Mouse (Mus musculus): ENCODE measurements around the gene Tia1. TPM values are rescaled to one million over a fixed set of nuclear protein-coding genes. Genes with fewer than 3 reads are reported as not detected.
"Not testable (repeated sequence)": the region's sequence is repeated elsewhere in the genome, so short reads cannot be mapped to it uniquely, and the experiment has no call there.

Tia1 gene
- total and polyA plus RNA-seq, 2 experiments from 2014 or later, result 67.8 to 76.7 TPM

- no peak overlapping the region for H3K4me3 ChIP-seq (ENCODE audit: low read depth, low read length)
- H3K9ac ChIP-seq (replicated peaks; ENCODE audit: low read depth, low read length), result no peak overlapping the region
- ATAC-seq (ENCODE audit: insufficient read depth, low read depth) (no peak), DNase-seq (ENCODE audit: low spot score) (no peak)
- peaks cover 39% of the 10 kb centered on the region for H3K36me3 ChIP-seq (replicated peaks; ENCODE audit: control insufficient read depth, insufficient read depth, low read length)
- H3K4me1 ChIP-seq (ENCODE audit: control insufficient read depth, insufficient read depth), result no peaks in the 10 kb centered on the region
- no peak overlapping the region for H3K27ac ChIP-seq (ENCODE audit: low read depth)
- H3K9me3 ChIP-seq (replicated peaks; ENCODE audit: control insufficient read depth, low read length), result no peaks in the 10 kb centered on the region
- no peak overlapping the region for H3K4me2 ChIP-seq (ENCODE audit: low read depth, low read length)
- no peak for TF ChIP-seq EP300 (IDR thresholded peaks at IDR 0.05; ENCODE audit: low read depth)
- TF ChIP-seq CTCF (IDR thresholded peaks at IDR 0.05; ENCODE audit: low read depth), result no peak
- WGBS, result 79% methylated on average over 3 of the region's 3 CpGs
- no peaks in the 10 kb centered on the region for H3K27me3 ChIP-seq (ENCODE audit: control insufficient read depth, insufficient read depth, low read length)
Measured at GRCm38 (mm10) chr6:86378341-86378740, 25.7 kb upstream of the Tia1 start.

GRCm38 (mm10) chr6:86380112-86380511 is 23.9 kb upstream of the Tia1 start:
- H3K4me3 ChIP-seq (ENCODE audit: low read depth, low read length); H3K27ac ChIP-seq (ENCODE audit: low read depth); H3K27me3 ChIP-seq (ENCODE audit: control insufficient read depth, insufficient read depth, low read length); H3K9ac ChIP-seq (replicated peaks; ENCODE audit: low read depth, low read length); H3K4me1 ChIP-seq (ENCODE audit: control insufficient read depth, insufficient read depth); H3K9me3 ChIP-seq (replicated peaks; ENCODE audit: control insufficient read depth, low read length); H3K4me2 ChIP-seq (ENCODE audit: low read depth, low read length); ATAC-seq (ENCODE audit: insufficient read depth, low read depth); DNase-seq (ENCODE audit: low spot score): not testable (repeated sequence)
- peaks cover 39% of the 10 kb centered on the region for H3K36me3 ChIP-seq (replicated peaks; ENCODE audit: control insufficient read depth, insufficient read depth, low read length)
- WGBS, result 62% methylated on average over 6 of the region's 8 CpGs

GRCm38 (mm10) chr6:86382551-86382950 is 21.5 kb upstream of the Tia1 start:
- no peak for DNase-seq (ENCODE audit: low spot score)
- Histone ChIP-seq H3K9ac (replicated peaks; ENCODE audit: low read depth, low read length) (no peak overlapping the region), H3K9me3 (replicated peaks; ENCODE audit: control insufficient read depth, low read length) (no peaks in the 10 kb centered on the region), H3K4me1 (ENCODE audit: control insufficient read depth, insufficient read depth) (no peaks in the 10 kb centered on the region), H3K4me2 (ENCODE audit: low read depth, low read length) (no peak overlapping the region), H3K4me3 (ENCODE audit: low read depth, low read length) (no peak overlapping the region), H3K27ac (ENCODE audit: low read depth) (no peak overlapping the region), H3K36me3 (replicated peaks; ENCODE audit: control insufficient read depth, insufficient read depth, low read length) (peaks cover 29% of the 10 kb centered on the region), H3K27me3 (ENCODE audit: control insufficient read depth, insufficient read depth, low read length) (no peaks in the 10 kb centered on the region)
- TF ChIP-seq EP300 (IDR thresholded peaks at IDR 0.05; ENCODE audit: low read depth) (no peak), CTCF (IDR thresholded peaks at IDR 0.05; ENCODE audit: low read depth) (no peak)
- ATAC-seq (ENCODE audit: insufficient read depth, low read depth), result no peak

GRCm38 (mm10) chr6:86383370-86383769 is 20.6 kb upstream of the Tia1 start:
- DNase-seq (ENCODE audit: low spot score) (no peak), ATAC-seq (ENCODE audit: insufficient read depth, low read depth) (no peak)
- peaks cover 29% of the 10 kb centered on the region for H3K36me3 ChIP-seq (replicated peaks; ENCODE audit: control insufficient read depth, insufficient read depth, low read length)
- H3K9ac ChIP-seq (replicated peaks; ENCODE audit: low read depth, low read length), result no peak overlapping the region
- TF ChIP-seq CTCF (IDR thresholded peaks at IDR 0.05; ENCODE audit: low read depth) (no peak), EP300 (IDR thresholded peaks at IDR 0.05; ENCODE audit: low read depth) (no peak)
- H3K9me3 ChIP-seq (replicated peaks; ENCODE audit: control insufficient read depth, low read length), result no peaks in the 10 kb centered on the region
- H3K4me3 ChIP-seq (ENCODE audit: low read depth, low read length), result no peak overlapping the region
- no peaks in the 10 kb centered on the region for H3K4me1 ChIP-seq (ENCODE audit: control insufficient read depth, insufficient read depth)
- 43% methylated on average over 16 of the region's 16 CpGs for WGBS
- no peaks in the 10 kb centered on the region for H3K27me3 ChIP-seq (ENCODE audit: control insufficient read depth, insufficient read depth, low read length)
- H3K27ac ChIP-seq (ENCODE audit: low read depth), result no peak overlapping the region
- H3K4me2 ChIP-seq (ENCODE audit: low read depth, low read length), result no peak overlapping the region

- Histone ChIP-seq H3K4me2 (ENCODE audit: low read depth, low read length) (no peak overlapping the region), H3K27ac (ENCODE audit: low read depth) (no peak overlapping the region), H3K4me3 (ENCODE audit: low read depth, low read length) (no peak overlapping the region), H3K36me3 (replicated peaks; ENCODE audit: control insufficient read depth, insufficient read depth, low read length) (peaks cover 29% of the 10 kb centered on the region), H3K27me3 (ENCODE audit: control insufficient read depth, insufficient read depth, low read length) (no peaks in the 10 kb centered on the region), H3K9me3 (replicated peaks; ENCODE audit: control insufficient read depth, low read length) (no peaks in the 10 kb centered on the region), H3K9ac (replicated peaks; ENCODE audit: low read depth, low read length) (no peak overlapping the region), H3K4me1 (ENCODE audit: control insufficient read depth, insufficient read depth) (no peaks in the 10 kb centered on the region)
- ATAC-seq (ENCODE audit: insufficient read depth, low read depth), result no peak
- 50% methylated on average over 4 of the region's 4 CpGs for WGBS
- DNase-seq (ENCODE audit: low spot score), result no peak
- no peak for TF ChIP-seq EP300 (IDR thresholded peaks at IDR 0.05; ENCODE audit: low read depth)
- no peak for TF ChIP-seq CTCF (IDR thresholded peaks at IDR 0.05; ENCODE audit: low read depth)
Measured at GRCm38 (mm10) chr6:86384692-86385091, 19.3 kb upstream of the Tia1 start.

- TF ChIP-seq EP300 (IDR thresholded peaks at IDR 0.05; ENCODE audit: low read depth) (no peak), CTCF (IDR thresholded peaks at IDR 0.05; ENCODE audit: low read depth) (no peak)
Measured at GRCm38 (mm10) chr6:86385362-86386104, 18.5 kb upstream of the Tia1 start.

More at GRCm38 (mm10) chr6:86385362-86386104, 18.5 kb upstream of the Tia1 start:
- Histone ChIP-seq H3K9me3 (replicated peaks; ENCODE audit: control insufficient read depth, low read length) (no peaks in the 10 kb centered on the region), H3K27ac (ENCODE audit: low read depth) (no peak overlapping the region), H3K36me3 (replicated peaks; ENCODE audit: control insufficient read depth, insufficient read depth, low read length) (peaks cover 36% of the 10 kb centered on the region), H3K9ac (replicated peaks; ENCODE audit: low read depth, low read length) (no peak overlapping the region), H3K4me3 (ENCODE audit: low read depth, low read length) (no peak overlapping the region), H3K4me2 (ENCODE audit: low read depth, low read length) (no peak overlapping the region), H3K4me1 (ENCODE audit: control insufficient read depth, insufficient read depth) (no peaks in the 10 kb centered on the region), H3K27me3 (ENCODE audit: control insufficient read depth, insufficient read depth, low read length) (no peaks in the 10 kb centered on the region)
- ATAC-seq (ENCODE audit: insufficient read depth, low read depth) (no peak), DNase-seq (ENCODE audit: low spot score) (no peak)
- WGBS, result 73% methylated on average over 5 of the region's 5 CpGs
